Mouse (Mus musculus) stomach, embryonic 16.5 days (tissue): ENCODE data around the gene Cox4i2. TPM values are rescaled to one million over a fixed set of nuclear protein-coding genes. Genes with fewer than 3 reads are reported as not detected.
A peak's percentile ranks its signal among the peaks of the same experiment; 100 is the strongest.

Experiments used
- ATAC-seq: fragments of 200-750 bp; cut with Nextera tagmentation; 2 replicates; pipeline ENCODE4 v1.8.0; 2017; ENCODE audit warnings: moderate number of reproducible peaks, moderate TSS enrichment; ENCODE audit not compliant: insufficient read depth, low FRiP score
- H3K27ac ChIP-seq: fragments of 300-500 bp; sonication (generic); 2 replicates; pipeline ENCODE4 v1.5.1; 2014; ENCODE audit warnings: low read length
- H3K27me3 ChIP-seq: fragments of 300-500 bp; sonication (generic); 2 replicates; pipeline ENCODE4 v1.6.1; 2014; ENCODE audit warnings: low read length, control low read depth, mixed read lengths; ENCODE audit not compliant: control insufficient read depth, insufficient read depth
- H3K36me3 ChIP-seq: fragments of 300-500 bp; sonication (generic); 2 replicates; pipeline ENCODE4 v1.6.1; 2014; ENCODE audit warnings: low read length; ENCODE audit not compliant: control insufficient read depth, insufficient read depth
- H3K4me1 ChIP-seq: fragments of 300-500 bp; sonication (generic); 2 replicates; pipeline ENCODE4 v1.6.1; 2014; ENCODE audit warnings: low read length, control low read depth, mixed read lengths; ENCODE audit not compliant: control insufficient read depth, insufficient read depth
- H3K4me2 ChIP-seq: fragments of 300-500 bp; sonication (generic); 2 replicates; pipeline ENCODE4 v1.6.1; 2014; ENCODE audit warnings: low read depth, low read length, mixed read lengths
- H3K4me3 ChIP-seq: fragments of 300-500 bp; sonication (generic); replicated peaks from 2 replicates; pipeline ENCODE4 v1.5.1; 2014; ENCODE audit warnings: mild to moderate bottlenecking, low read length
- H3K9ac ChIP-seq: fragments of 300-500 bp; sonication (generic); 2 replicates; pipeline ENCODE4 v1.6.1; 2014; ENCODE audit warnings: low read length
- H3K9me3 ChIP-seq: fragments of 300-500 bp; sonication (generic); replicated peaks from 2 replicates; pipeline ENCODE4 v1.6.1; 2016; ENCODE audit warnings: low read length, control low read depth; ENCODE audit not compliant: control insufficient read depth
- WGBS: fragments of 180-500 bp; shearing (Covaris S2); extraction: QIAGEN DNeasy Blood & Tissue Kit; methylation state at CpG from one replicate; pipeline ENCODE4 v1.1.7; 2014; 5-methylcytosine and 5-hydroxymethylcytosine counted together
- polyA plus RNA-seq: library from polyadenylated mRNA; unstranded; fragments of >200 nt; fragmentation: Nextera tagmentation; extraction: Ambion mirVana; gene quantifications from 2 replicates; pipeline ENCODE4 v1.2.1, GENCODE M21; 2015

The Cox4i2 gene
- polyA plus RNA-seq, 1 experiment from 2014 or later: 21.3 TPM

DNA sequence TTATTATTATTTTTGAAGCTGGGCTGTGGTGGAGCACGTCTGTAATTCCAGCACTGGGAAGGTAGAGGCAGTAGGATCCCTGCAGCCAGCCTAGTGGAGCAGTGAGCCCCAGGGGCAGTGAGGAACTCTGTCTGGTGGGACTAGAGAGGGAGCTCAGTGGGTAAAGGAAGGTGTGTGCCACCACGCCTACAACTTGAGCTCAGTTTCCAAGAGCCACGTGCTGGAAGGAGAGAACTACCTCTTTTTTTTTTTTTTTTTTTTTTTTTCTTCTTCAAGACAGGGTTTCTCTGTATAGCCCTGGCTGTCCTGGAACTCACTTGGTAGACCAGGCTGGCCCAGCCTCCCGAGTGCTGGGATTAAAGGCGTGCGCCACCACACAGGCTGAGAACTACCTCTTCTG, 9.3 kb downstream of the Cox4i2 start:
- no peak overlapping the region for H3K4me3 ChIP-seq
- H3K4me1 ChIP-seq: peaks cover 15% of the 10 kb centered on the region
- H3K9ac ChIP-seq: no peak overlapping the region
- no peak overlapping the region for H3K27ac ChIP-seq
- H3K36me3 ChIP-seq: no peaks in the 10 kb centered on the region
- ATAC-seq: no peak
- WGBS: 73% methylated on average over 6 of the region's 6 CpGs
- H3K4me2 ChIP-seq: no peak overlapping the region
- no peaks in the 10 kb centered on the region for H3K27me3 ChIP-seq
- no peaks in the 10 kb centered on the region for H3K9me3 ChIP-seq

- Histone ChIP-seq H3K4me3 (no peak overlapping the region), H3K9me3 (no peaks in the 10 kb centered on the region), H3K27me3 (no peaks in the 10 kb centered on the region), H3K4me1 (peaks cover 15% of the 10 kb centered on the region), H3K27ac (no peak overlapping the region), H3K4me2 (peak overlapping the region; percentile 35; the same call in 1 of the 2 replicates), H3K36me3 (no peaks in the 10 kb centered on the region), H3K9ac (peak overlapping the region; percentile 37; the same call in 1 of the 2 replicates)
- WGBS: 15% methylated on average over 14 of the region's 14 CpGs
- ATAC-seq: no peak
Observed at GRCm38 (mm10) chr2:152764172-152765044, 10.4 kb downstream of the Cox4i2 start.

GRCm38 (mm10) chr2:152765045-152765674, 11.2 kb downstream of the Cox4i2 start:
- Histone ChIP-seq H3K36me3 (no peaks in the 10 kb centered on the region), H3K9me3 (no peaks in the 10 kb centered on the region), H3K4me1 (peaks cover 15% of the 10 kb centered on the region), H3K4me3 (no peak overlapping the region), H3K9ac (no peak overlapping the region; the same call in 1 of the 2 replicates), H3K27ac (no peak overlapping the region), H3K27me3 (no peaks in the 10 kb centered on the region), H3K4me2 (no peak overlapping the region)
- ATAC-seq: no peak
- 46% methylated on average over 7 of the region's 7 CpGs for WGBS

DNA sequence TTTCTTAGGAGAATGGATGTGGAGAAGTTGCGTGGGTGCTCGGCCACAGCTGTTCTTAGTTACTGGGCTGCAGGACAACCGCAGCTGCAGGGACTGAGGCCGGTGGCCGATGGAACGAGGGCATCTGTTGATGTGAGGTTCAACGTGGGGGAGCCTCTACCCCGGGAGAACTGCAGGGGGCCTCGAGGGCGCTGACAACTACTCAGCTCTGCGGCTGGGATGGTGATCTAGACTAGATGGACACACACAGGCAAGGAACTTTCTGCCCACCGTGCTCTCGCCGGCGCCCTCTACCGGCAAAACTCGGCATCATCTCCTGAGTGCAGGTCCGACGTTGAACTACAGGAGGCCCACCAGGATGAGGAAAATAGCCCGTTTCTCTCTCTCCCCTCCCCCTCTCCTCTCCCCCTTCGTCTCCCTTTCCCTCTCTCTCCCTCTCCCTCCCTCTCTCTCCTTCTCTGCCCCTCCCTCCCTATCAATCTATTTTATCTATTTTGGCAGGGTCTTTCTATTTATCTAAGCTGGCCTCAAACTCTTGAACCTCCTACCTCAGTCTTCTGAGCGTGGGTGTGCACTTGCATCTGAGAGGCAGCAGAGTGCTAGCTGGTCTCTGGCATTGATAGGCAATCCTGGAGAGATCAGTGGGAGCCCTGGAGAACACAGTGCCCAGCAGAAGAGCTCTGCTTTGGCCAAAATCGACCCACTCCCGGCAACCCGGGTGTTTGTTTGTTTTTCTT, 12.6 kb downstream of the Cox4i2 start:
- ATAC-seq: peak; percentile 52
- Histone ChIP-seq H3K27ac (no peak overlapping the region), H3K9me3 (no peaks in the 10 kb centered on the region), H3K9ac (0 out of 2 replicates have a peak overlapping the region, but pooled peaks have one; percentile 43), H3K4me3 (no peak overlapping the region), H3K27me3 (no peaks in the 10 kb centered on the region), H3K4me1 (peaks cover 15% of the 10 kb centered on the region), H3K4me2 (peak overlapping the region; percentile 41), H3K36me3 (no peaks in the 10 kb centered on the region)
- WGBS: 11% methylated on average over 25 of the region's 25 CpGs

- 54% methylated on average over 12 of the region's 12 CpGs for WGBS
- no peak overlapping the region for H3K9ac ChIP-seq
- no peak overlapping the region for H3K4me2 ChIP-seq
- peaks cover 15% of the 10 kb centered on the region for H3K4me1 ChIP-seq
- no peak overlapping the region for H3K4me3 ChIP-seq
- H3K27ac ChIP-seq: no peak overlapping the region
- ATAC-seq: peak; percentile 64; the same call in 1 of the 2 replicates
- no peaks in the 10 kb centered on the region for H3K27me3 ChIP-seq
- no peaks in the 10 kb centered on the region for H3K36me3 ChIP-seq
- H3K9me3 ChIP-seq: no peaks in the 10 kb centered on the region
Observed at GRCm38 (mm10) chr2:152767618-152768271, 13.8 kb downstream of the Cox4i2 start.

DNA sequence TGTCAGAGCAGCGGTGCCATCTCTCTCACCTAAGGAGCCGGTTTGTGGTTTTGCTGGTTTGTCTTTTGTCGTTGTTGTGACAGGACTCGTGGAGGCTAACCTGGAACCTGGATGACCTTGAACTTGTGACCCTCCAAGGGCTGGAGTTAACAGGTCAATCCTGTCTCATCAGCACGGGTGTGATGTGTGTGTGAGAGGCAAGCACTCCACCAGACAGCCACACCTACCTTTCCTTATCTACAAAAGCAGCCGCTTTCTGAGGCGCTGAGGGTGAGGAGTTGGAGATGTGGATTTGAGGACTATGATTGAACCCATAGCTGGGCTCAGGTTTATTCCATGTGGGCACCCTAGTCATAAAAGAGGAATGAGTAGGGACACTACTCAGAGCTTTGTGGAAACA, 15.7 kb downstream of the Cox4i2 start:
- WGBS: 69% methylated on average over 7 of the region's 7 CpGs
- no peak for ATAC-seq
- H3K9me3 ChIP-seq: no peaks in the 10 kb centered on the region

DNA sequence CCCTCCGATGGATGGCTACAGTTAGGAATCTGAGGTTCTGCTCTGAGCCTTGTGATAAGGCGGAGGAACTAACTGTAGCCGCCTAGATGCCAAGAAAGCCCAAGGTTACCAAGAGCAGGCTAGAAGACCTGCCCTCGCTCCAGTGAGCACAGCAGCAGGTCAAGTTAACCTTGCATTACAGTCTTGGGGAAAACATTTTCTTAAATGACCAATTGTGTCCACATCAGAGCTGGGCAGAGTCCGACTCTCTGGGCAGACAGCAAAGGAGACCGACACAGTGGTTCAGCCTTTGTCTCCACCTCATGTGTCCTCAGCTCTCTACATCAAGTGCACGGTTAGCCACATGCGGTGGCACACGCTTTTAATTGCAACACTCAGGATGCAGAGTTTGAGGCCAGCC, 17.6 kb downstream of the Cox4i2 start:
- Histone ChIP-seq H3K27me3 (no peaks in the 10 kb centered on the region), H3K4me2 (no peak overlapping the region), H3K4me1 (peaks cover 4% of the 10 kb centered on the region; the same call in 1 of the 2 replicates), H3K9ac (no peak overlapping the region), H3K36me3 (no peaks in the 10 kb centered on the region), H3K9me3 (no peaks in the 10 kb centered on the region), H3K27ac (no peak overlapping the region), H3K4me3 (no peak overlapping the region)
- no peak for ATAC-seq
- WGBS: 82% methylated on average over 9 of the region's 9 CpGs

More for the DNA sequence above, 15.7 kb downstream of the Cox4i2 start:
- H3K4me1 ChIP-seq: peaks cover 9% of the 10 kb centered on the region
- no peaks in the 10 kb centered on the region for H3K27me3 ChIP-seq
- no peaks in the 10 kb centered on the region for H3K36me3 ChIP-seq
- H3K4me2 ChIP-seq: no peak overlapping the region
- H3K9ac ChIP-seq: no peak overlapping the region
- H3K4me3 ChIP-seq: no peak overlapping the region
- no peak overlapping the region for H3K27ac ChIP-seq

DNA sequence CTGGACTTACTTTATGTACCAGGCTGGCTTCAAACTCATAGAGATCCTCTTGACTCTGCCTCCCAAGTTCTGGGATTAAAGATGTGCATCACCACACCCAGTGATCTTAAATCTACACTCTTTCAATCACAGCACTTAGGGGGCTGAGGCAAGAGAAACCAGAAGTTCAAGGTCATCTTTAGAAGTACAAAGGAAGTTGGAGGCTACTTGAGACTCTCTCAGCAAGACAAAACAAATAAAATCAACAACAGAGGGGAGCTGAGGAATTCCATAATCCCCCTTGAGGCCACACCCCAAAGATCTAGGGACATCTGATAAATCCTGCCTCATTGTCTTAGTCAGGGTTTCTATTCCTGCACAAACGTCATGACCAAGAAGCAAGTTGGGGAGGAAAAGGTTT, 18.3 kb downstream of the Cox4i2 start:
- Histone ChIP-seq H3K4me1 (no peaks in the 10 kb centered on the region), H3K27ac (no peak overlapping the region), H3K27me3 (no peaks in the 10 kb centered on the region), H3K9ac (no peak overlapping the region), H3K9me3 (no peaks in the 10 kb centered on the region), H3K36me3 (no peaks in the 10 kb centered on the region), H3K4me3 (no peak overlapping the region), H3K4me2 (no peak overlapping the region)
- ATAC-seq: no peak
- 24% methylated on average over 1 of the region's 1 CpGs for WGBS
